Mouse (Mus musculus): ENCODE results near the gene Nrn1l. TPM values are rescaled to one million over a fixed set of nuclear protein-coding genes. Genes with fewer than 3 reads are reported as not detected.

Nrn1l gene
- polyA plus RNA-seq, 1 experiment from 2014 or later, result not detected

Other genes with a start within 250 kb of the Nrn1l start
- 0.27 and 0.46 TPM in 2 replicates for gene Carmil2, start 207.3 kb upstream of the Nrn1l start, polyA plus RNA-seq (2014; fragmentation: Nextera tagmentation; extraction: Ambion mirVana)
- 39.3 and 41.5 TPM in 2 replicates for gene Acd, start 192.5 kb upstream of the Nrn1l start, polyA plus RNA-seq (2014; fragmentation: Nextera tagmentation; extraction: Ambion mirVana)
- 10.9 and 14.2 TPM in 2 replicates for gene Pard6a, start 192.4 kb upstream of the Nrn1l start, polyA plus RNA-seq (2014; fragmentation: Nextera tagmentation; extraction: Ambion mirVana)
- gene 4933405L10Rik, start 185.9 kb upstream of the Nrn1l start, polyA plus RNA-seq (2014; fragmentation: Nextera tagmentation; extraction: Ambion mirVana), result 0.13 TPM in 1 of 2 replicates, not detected in the other
- gene Enkd1, start 185.4 kb upstream of the Nrn1l start, polyA plus RNA-seq (2014; fragmentation: Nextera tagmentation; extraction: Ambion mirVana), result 13.3 and 16.9 TPM in 2 replicates
- 8.0 and 10.9 TPM in 2 replicates for gene Gfod2, start 134.9 kb upstream of the Nrn1l start, polyA plus RNA-seq (2014; fragmentation: Nextera tagmentation; extraction: Ambion mirVana)
- gene Ranbp10, start 66.2 kb upstream of the Nrn1l start, polyA plus RNA-seq (2014; fragmentation: Nextera tagmentation; extraction: Ambion mirVana), result 11.4 and 14.3 TPM in 2 replicates
- gene Tsnaxip1, start 65.8 kb upstream of the Nrn1l start, polyA plus RNA-seq (2014; fragmentation: Nextera tagmentation; extraction: Ambion mirVana), result 0.07 and 0.13 TPM in 2 replicates
- gene Cenpt, start 40.3 kb upstream of the Nrn1l start, polyA plus RNA-seq (2014; fragmentation: Nextera tagmentation; extraction: Ambion mirVana), result 45.7 and 47.9 TPM in 2 replicates
- gene Thap11, start 38.4 kb upstream of the Nrn1l start, polyA plus RNA-seq (2014; fragmentation: Nextera tagmentation; extraction: Ambion mirVana), result 47.2 and 49.8 TPM in 2 replicates
- gene Nutf2, start 33.0 kb upstream of the Nrn1l start, polyA plus RNA-seq (2014; fragmentation: Nextera tagmentation; extraction: Ambion mirVana), result 231 and 265 TPM in 2 replicates
- 22.2 and 29.7 TPM in 2 replicates for gene Edc4, start 12.7 kb upstream of the Nrn1l start, polyA plus RNA-seq (2014; fragmentation: Nextera tagmentation; extraction: Ambion mirVana)
- 14.7 and 17.4 TPM in 2 replicates for gene Pskh1, start 6.9 kb downstream of the Nrn1l start, polyA plus RNA-seq (2014; fragmentation: Nextera tagmentation; extraction: Ambion mirVana)
- gene Ctrl, start 40.3 kb downstream of the Nrn1l start, polyA plus RNA-seq (2014; fragmentation: Nextera tagmentation; extraction: Ambion mirVana), result 1.1 and 1.3 TPM in 2 replicates
- 50.8 and 60.0 TPM in 2 replicates for gene Psmb10, start 44.9 kb downstream of the Nrn1l start, polyA plus RNA-seq (2014; fragmentation: Nextera tagmentation; extraction: Ambion mirVana)
- gene Lcat, start 49.8 kb downstream of the Nrn1l start, polyA plus RNA-seq (2014; fragmentation: Nextera tagmentation; extraction: Ambion mirVana), result 0.70 and 2.6 TPM in 2 replicates
- 28.6 and 39.9 TPM in 2 replicates for gene Slc12a4, start 72.5 kb downstream of the Nrn1l start, polyA plus RNA-seq (2014; fragmentation: Nextera tagmentation; extraction: Ambion mirVana)
- not detected in 2 replicates for gene Dpep3, start 85.9 kb downstream of the Nrn1l start, polyA plus RNA-seq (2014; fragmentation: Nextera tagmentation; extraction: Ambion mirVana)
- 17.4 and 18.8 TPM in 2 replicates for gene Dus2, start 97.8 kb downstream of the Nrn1l start, polyA plus RNA-seq (2014; fragmentation: Nextera tagmentation; extraction: Ambion mirVana)
- gene Dpep2nb, start 112.4 kb downstream of the Nrn1l start, polyA plus RNA-seq (2014; fragmentation: Nextera tagmentation; extraction: Ambion mirVana), result 0.33 TPM in 1 of 2 replicates, not detected in the other
- gene Ddx28, start 118.3 kb downstream of the Nrn1l start, polyA plus RNA-seq (2014; fragmentation: Nextera tagmentation; extraction: Ambion mirVana), result 13.4 and 15.2 TPM in 2 replicates
- 4.4 and 6.0 TPM in 2 replicates for gene Nfatc3, start 165.3 kb downstream of the Nrn1l start, polyA plus RNA-seq (2014; fragmentation: Nextera tagmentation; extraction: Ambion mirVana)
- 1.3 and 1.4 TPM in 2 replicates for gene Esrp2, start 243.4 kb downstream of the Nrn1l start, polyA plus RNA-seq (2014; fragmentation: Nextera tagmentation; extraction: Ambion mirVana)